Mouse (Mus musculus) CH12.LX (cell line): Measurements from ENCODE around the gene Sv2b. TPM values are rescaled to one million over a fixed set of nuclear protein-coding genes. Genes with fewer than 3 reads are reported as not detected.

Experiments used
- DNase-seq: peaks from one replicate; pipeline ENCODE4 v3.0.0-alpha.2; 2013; ENCODE audit errors: extremely low read depth
- H3K27ac ChIP-seq: 2 replicates; pipeline ENCODE4 v1.5.1; 2012; ENCODE audit warnings: low read depth, mild to moderate bottlenecking, control low read depth, moderate library complexity; ENCODE audit not compliant: insufficient read depth
- H3K27me3 ChIP-seq: replicated peaks from 2 replicates; pipeline ENCODE3; 2012; ENCODE audit warnings: inconsistent platforms
- H3K36me3 ChIP-seq, 2 experiments: replicated peaks in 1 of 2; 2 replicates each; pipeline versions ENCODE3 to v1.6.1; 2012; ENCODE audit warnings: inconsistent platforms in 1 of 2, low read length in 1 of 2, mild to moderate bottlenecking in 1 of 2, mixed read lengths in 1 of 2, moderate library complexity in 1 of 2; ENCODE audit not compliant: control insufficient read depth in 1 of 2, insufficient read depth in 1 of 2
- H3K4me1 ChIP-seq, 2 experiments: 2 replicates each; pipeline ENCODE4 v1.6.1; 2012; ENCODE audit warnings: inconsistent platforms in 1 of 2, moderate library complexity in 1 of 2; ENCODE audit not compliant: insufficient read depth in 2 of 2, control insufficient read depth in 1 of 2
- H3K4me2 ChIP-seq: 2 replicates; pipeline ENCODE4 v1.6.1; 2012; ENCODE audit warnings: low read depth, mild to moderate bottlenecking, control low read depth; ENCODE audit not compliant: poor library complexity, insufficient read depth, severe bottlenecking
- H3K4me3 ChIP-seq, 3 experiments: fragments of 150-350 bp in 1 of 3; sonication (generic) in 1 of 3; replicated peaks in 1 of 3; 2 replicates each; pipeline versions ENCODE3 to v1.5.1; 2011 to 2012; ENCODE audit warnings: low read depth in 2 of 3, low read length in 2 of 3, mild to moderate bottlenecking in 2 of 3, moderate library complexity in 2 of 3, control low read depth in 1 of 3, improper control_type of control experiment in 1 of 3, inconsistent platforms in 1 of 3, mixed read lengths in 1 of 3; ENCODE audit not compliant: poor library complexity in 1 of 3
- H3K79me2 ChIP-seq: replicated peaks from 2 replicates; pipeline ENCODE4 v1.6.1; 2012; ENCODE audit warnings: mild to moderate bottlenecking, moderate library complexity; ENCODE audit not compliant: control insufficient read depth, poor library complexity, insufficient read depth, severe bottlenecking; ENCODE audit errors: extremely low read depth
- H3K9ac ChIP-seq: 2 replicates; pipeline ENCODE4 v1.6.1; 2012; ENCODE audit warnings: low read depth, mild to moderate bottlenecking, control low read depth, moderate library complexity; ENCODE audit not compliant: insufficient read depth
- H3K9me3 ChIP-seq: replicated peaks from 2 replicates; pipeline ENCODE3; 2012; ENCODE audit warnings: low read length, inconsistent platforms, mixed read lengths
- BHLHE40 ChIP-seq: IDR thresholded peaks from 2 replicates; pipeline ENCODE4 v1.6.1; 2011; ENCODE audit warnings: mild to moderate bottlenecking, low read depth, low read length, improper control_type of control experiment
- CHD2 ChIP-seq: IDR thresholded peaks from 2 replicates; pipeline ENCODE4 v1.6.1; 2011; ENCODE audit warnings: low read length, improper control_type of control experiment
- E2F4 ChIP-seq: IDR thresholded peaks from 2 replicates; pipeline ENCODE4 v1.6.1; 2011; ENCODE audit warnings: low read depth, low read length, improper control_type of control experiment; ENCODE audit not compliant: insufficient replicate concordance
- ELF1 ChIP-seq: IDR thresholded peaks from 2 replicates; pipeline ENCODE4 v1.6.1; 2014; ENCODE audit warnings: low read depth, mild to moderate bottlenecking, inconsistent platforms, low read length, improper control_type of control experiment
- EP300 ChIP-seq: IDR thresholded peaks from 2 replicates; pipeline ENCODE4 v1.6.1; 2011; ENCODE audit warnings: low read length, improper control_type of control experiment
- ETS1 ChIP-seq: conservative IDR thresholded peaks from 2 replicates; pipeline ENCODE4 v1.6.1; 2012; ENCODE audit warnings: low read depth, mild to moderate bottlenecking, inconsistent platforms, low read length, improper control_type of control experiment, moderate library complexity
- GABPA ChIP-seq: IDR thresholded peaks from 2 replicates; pipeline ENCODE4 v1.6.1; 2012; ENCODE audit warnings: low read depth, low read length, improper control_type of control experiment, inconsistent platforms; ENCODE audit not compliant: insufficient replicate concordance
- HCFC1 ChIP-seq: IDR thresholded peaks from 2 replicates; pipeline ENCODE4 v1.6.1; 2012; ENCODE audit warnings: low read depth, mild to moderate bottlenecking, inconsistent platforms, low read length, improper control_type of control experiment
- JUN ChIP-seq: IDR thresholded peaks from 2 replicates; pipeline ENCODE4 v1.6.1; 2011; ENCODE audit warnings: low read depth, mild to moderate bottlenecking, low read length, improper control_type of control experiment, moderate library complexity; ENCODE audit not compliant: insufficient read depth
- JUND ChIP-seq: conservative IDR thresholded peaks from 2 replicates; pipeline ENCODE4 v1.6.1; 2011; ENCODE audit warnings: low read depth, low read length, improper control_type of control experiment
- KAT2A ChIP-seq: IDR thresholded peaks from 2 replicates; pipeline ENCODE4 v1.6.1; 2012; ENCODE audit warnings: low read length, improper control_type of control experiment, inconsistent platforms; ENCODE audit not compliant: insufficient replicate concordance
- MAZ ChIP-seq: IDR thresholded peaks from 2 replicates; pipeline ENCODE4 v1.6.1; 2012; ENCODE audit warnings: low read depth, mild to moderate bottlenecking, inconsistent platforms, low read length, improper control_type of control experiment, moderate library complexity
- MEF2A ChIP-seq: IDR thresholded peaks from 2 replicates; pipeline ENCODE4 v1.6.1; 2014; ENCODE audit warnings: low read depth, mild to moderate bottlenecking, inconsistent platforms, low read length, improper control_type of control experiment, borderline replicate concordance
- MXI1 ChIP-seq: IDR thresholded peaks from 2 replicates; pipeline ENCODE4 v1.6.1; 2011; ENCODE audit warnings: mild to moderate bottlenecking, low read depth, low read length, improper control_type of control experiment
- NRF1 ChIP-seq: IDR thresholded peaks from 2 replicates; pipeline ENCODE4 v1.6.1; 2014; ENCODE audit warnings: low read depth, mild to moderate bottlenecking, inconsistent platforms, low read length, improper control_type of control experiment, moderate library complexity
- PAX5 ChIP-seq: IDR thresholded peaks from 2 replicates; pipeline ENCODE4 v1.6.1; 2012; ENCODE audit warnings: low read length, inconsistent platforms, mixed read lengths
- RAD21 ChIP-seq: IDR thresholded peaks from 2 replicates; pipeline ENCODE4 v1.6.1; 2011; ENCODE audit warnings: low read depth, mild to moderate bottlenecking, low read length, improper control_type of control experiment, moderate library complexity
- SIN3A ChIP-seq: IDR thresholded peaks from 2 replicates; pipeline ENCODE4 v1.6.1; 2012; ENCODE audit warnings: low read length, improper control_type of control experiment, inconsistent platforms
- SMC3 ChIP-seq: IDR thresholded peaks from 2 replicates; pipeline ENCODE4 v1.6.1; 2011; ENCODE audit warnings: low read depth, low read length, improper control_type of control experiment
- TCF12 ChIP-seq: IDR thresholded peaks from 2 replicates; pipeline ENCODE4 v1.6.1; 2014; ENCODE audit warnings: low read depth, mild to moderate bottlenecking, inconsistent platforms, low read length, improper control_type of control experiment
- UBTF ChIP-seq: IDR thresholded peaks from 2 replicates; pipeline ENCODE4 v1.6.1; 2012; ENCODE audit warnings: low read depth, mild to moderate bottlenecking, inconsistent platforms, low read length, improper control_type of control experiment, moderate library complexity
- USF1 ChIP-seq: IDR thresholded peaks from 2 replicates; pipeline ENCODE4 v1.6.1; 2014; ENCODE audit warnings: low read depth, mild to moderate bottlenecking, inconsistent platforms, low read length, improper control_type of control experiment
- USF2 ChIP-seq: conservative IDR thresholded peaks from 2 replicates; pipeline ENCODE4 v1.6.1; 2011; ENCODE audit warnings: low read depth, low read length, improper control_type of control experiment
- ZC3H11A ChIP-seq: IDR thresholded peaks from 2 replicates; pipeline ENCODE4 v1.6.1; 2012; ENCODE audit warnings: low read depth, mild to moderate bottlenecking, inconsistent platforms, low read length, improper control_type of control experiment
- ZKSCAN1 ChIP-seq: IDR thresholded peaks from 2 replicates; pipeline ENCODE4 v1.6.1; 2012; ENCODE audit warnings: low read depth, inconsistent platforms, low read length, improper control_type of control experiment, borderline replicate concordance
- ZMIZ1 ChIP-seq: IDR thresholded peaks from 2 replicates; pipeline ENCODE4 v1.6.1; 2012; ENCODE audit warnings: low read depth, mild to moderate bottlenecking, inconsistent platforms, low read length, improper control_type of control experiment
- ZNF384 ChIP-seq: IDR thresholded peaks from 2 replicates; pipeline ENCODE4 v1.6.1; 2012; ENCODE audit warnings: low read depth, low read length, improper control_type of control experiment, inconsistent platforms
- dilution Hi-C: fragments of 300-500 bp; cut with MboI; formaldehyde crosslinking; loops from 2 replicates; pipeline ENCODE4 v1.14.3; 2020; ENCODE audit warnings: low sequenced_read_pairs; ENCODE audit not compliant: extremely low pct_unique_long_range_greater_than_20kb, extremely low pct_ligation_motif_present
- in situ Hi-C: fragments of 300-500 bp; cut with MboI; formaldehyde crosslinking; loops from 3 replicates; pipeline ENCODE4 v1.14.3; 2019; ENCODE audit warnings: low sequenced_read_pairs, low pct_ligation_motif_present, low pct_unique_long_range_greater_than_20kb, mixed read lengths
- polyA plus RNA-seq: library from polyadenylated mRNA; unstranded; fragments of >175 nt; gene quantifications from 2 replicates; pipeline ENCODE4 v1.2.1, GENCODE M21; 2012; ENCODE audit warnings: low read depth; ENCODE audit not compliant: insufficient read length
- total RNA-seq, 2 experiments: library from RNA; depleted of rRNA; stranded (reverse); fragments of 300-350 nt in 1 of 2; fragments of >200 nt in 1 of 2; gene quantifications; 2 replicates each; pipeline ENCODE4 v1.2.3; 2012 to 2014

The Sv2b gene
- total and polyA plus RNA-seq, 3 experiments = 0.04 TPM; not detected in 2

DNA sequence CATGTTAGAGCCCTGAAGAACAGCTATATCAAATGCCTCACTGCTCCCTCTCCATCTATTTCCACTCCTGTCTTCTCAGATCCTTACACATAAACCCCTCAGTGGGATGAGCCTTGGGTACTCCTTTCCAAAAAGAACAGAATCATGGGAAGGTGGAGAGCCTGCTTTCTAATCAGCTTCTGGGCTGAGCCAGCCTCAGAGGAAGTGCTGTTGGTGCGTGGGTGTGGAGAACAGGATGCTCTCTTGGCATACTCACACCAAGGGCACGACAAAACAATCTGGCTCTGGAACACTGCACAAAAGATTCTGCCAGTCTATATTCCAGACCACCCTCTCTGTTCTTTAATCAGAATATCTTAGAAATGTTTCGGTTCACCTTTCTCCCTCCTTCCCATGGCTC lies 26.1 kb downstream of the Sv2b start:
- no peaks in the 10 kb centered on the region for H3K4me1 ChIP-seq
- no peak for DNase-seq
- H3K27me3 ChIP-seq = no peaks in the 10 kb centered on the region
- H3K4me3 ChIP-seq = no peak overlapping the region
- no peaks in the 10 kb centered on the region for H3K9me3 ChIP-seq
- H3K4me2 ChIP-seq = no peak overlapping the region
- in situ Hi-C loops (no loop called here), dilution Hi-C loops (no loop called here)
- H3K36me3 ChIP-seq = no peaks in the 10 kb centered on the region
- H3K9ac ChIP-seq = no peak overlapping the region
- no peak for TF ChIP-seq ETS1
- no peak for TF ChIP-seq UBTF
- no peak for TF ChIP-seq ZC3H11A
- TF ChIP-seq MEF2A = no peak
- no peak for TF ChIP-seq ZMIZ1
- TF ChIP-seq USF1 = no peak
- no peak for TF ChIP-seq JUND
- TF ChIP-seq RAD21 = no peak
- TF ChIP-seq GABPA = no peak
- TF ChIP-seq PAX5 = no peak
- TF ChIP-seq JUN = no peak
- no peak for TF ChIP-seq MXI1
- TF ChIP-seq MAZ = no peak
- TF ChIP-seq NRF1 = no peak
- TF ChIP-seq BHLHE40 = no peak
- no peak for TF ChIP-seq ZNF384
- no peak for TF ChIP-seq E2F4
- no peak overlapping the region for H3K27ac ChIP-seq
- H3K79me2 ChIP-seq = no peaks in the 10 kb centered on the region

GRCm38 (mm10) chr7:75282080-75282650 lies 26.9 kb downstream of the Sv2b start:
- H3K4me3 ChIP-seq = no peak overlapping the region
- no peak for DNase-seq
- H3K4me2 ChIP-seq = no peak overlapping the region
- TF ChIP-seq ZMIZ1 (no peak), EP300 (no peak), E2F4 (no peak), TCF12 (no peak), HCFC1 (no peak), GABPA (no peak), MEF2A (no peak), ZNF384 (no peak), ELF1 (no peak), ZC3H11A (no peak), USF1 (no peak), CHD2 (no peak), RAD21 (no peak), SMC3 (no peak), KAT2A (no peak), ZKSCAN1 (no peak), SIN3A (no peak), USF2 (no peak), PAX5 (no peak), JUND (no peak)
- H3K27ac ChIP-seq = no peak overlapping the region
- no peaks in the 10 kb centered on the region for H3K79me2 ChIP-seq
- in situ Hi-C loops = no loop called here
- no peak overlapping the region for H3K9ac ChIP-seq
- no peaks in the 10 kb centered on the region for H3K4me1 ChIP-seq
- H3K27me3 ChIP-seq = no peaks in the 10 kb centered on the region
- dilution Hi-C loops = no loop called here
- H3K36me3 ChIP-seq = no peaks in the 10 kb centered on the region
- no peaks in the 10 kb centered on the region for H3K9me3 ChIP-seq
